Comparison of ENCODE assay signal across 26 mouse cellular contexts in the genomic region with DNA sequence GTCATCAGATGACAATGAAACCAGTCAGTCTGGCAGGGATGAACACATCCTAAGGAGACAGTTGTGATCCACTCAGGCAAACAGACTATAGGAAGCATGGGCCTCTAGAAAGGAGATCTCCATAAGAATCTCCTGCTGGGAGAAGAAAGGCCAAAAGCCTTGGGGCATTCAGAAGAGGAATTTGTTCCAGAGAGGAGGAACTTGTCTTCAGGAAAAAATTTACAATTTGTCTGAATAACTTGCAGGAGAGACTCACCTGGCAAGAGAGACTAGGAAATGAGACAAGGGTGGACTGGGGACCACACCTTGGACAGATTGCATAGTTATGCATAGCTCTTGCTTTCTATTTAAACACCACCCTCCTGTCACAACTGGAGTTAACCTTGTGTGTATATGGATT. TPM values are rescaled to one million over a fixed set of nuclear protein-coding genes. Genes with fewer than 3 reads are reported as not detected.
"Had no signal": no experiment of that assay in that cellular context is flagged by ENCODE, and none has a peak within 500 bp of the region (broad histone marks: within the 10 kb centered on the region; RNA-seq: fewer than 3 reads in every experiment).

No protein-coding gene starts in this region.

- ATAC-seq: forebrain, embryonic 13.5 days; forebrain, embryonic 14.5 days; forebrain, embryonic 15.5 days; forebrain, embryonic 16.5 days; forebrain, postnatal 0 days had no signal

- H3K9me3 ChIP-seq: embryonic facial prominence, embryonic 10.5 days; embryonic facial prominence, embryonic 12.5 days; embryonic facial prominence, embryonic 13.5 days; embryonic facial prominence, embryonic 15.5 days; forebrain, embryonic 12.5 days; forebrain, embryonic 13.5 days; forebrain, embryonic 15.5 days; heart, embryonic 10.5 days had no signal

- H3K36me3 ChIP-seq: embryonic facial prominence, embryonic 10.5 days; embryonic facial prominence, embryonic 12.5 days; embryonic facial prominence, embryonic 13.5 days; embryonic facial prominence, embryonic 15.5 days; forebrain, embryonic 12.5 days; forebrain, embryonic 15.5 days; heart, embryonic 10.5 days had no signal

- H3K27ac ChIP-seq: embryonic facial prominence, embryonic 10.5 days; embryonic facial prominence, embryonic 12.5 days; embryonic facial prominence, embryonic 13.5 days; embryonic facial prominence, embryonic 15.5 days; forebrain, embryonic 12.5 days; forebrain, embryonic 13.5 days; forebrain, embryonic 15.5 days; gastrocnemius, adult 2 months; heart, adult 2 months; heart, embryonic 10.5 days had no signal

- DNase-seq: cerebellum, adult 9-11 months; cerebellum, postnatal 10 days; cerebellum, postnatal 14 days; cerebellum, postnatal 25 days; cerebellum, postnatal 36 days; forebrain, postnatal 0 days; gastrocnemius, adult 2 months; gastrocnemius, postnatal 10 days; gastrocnemius, postnatal 14 days; gastrocnemius, postnatal 25 days; gastrocnemius, postnatal 36 days; heart, adult 11 months; heart, adult 18-20 months; heart, adult 2 months had no signal

- H3K4me2 ChIP-seq: embryonic facial prominence, embryonic 12.5 days; embryonic facial prominence, embryonic 13.5 days; embryonic facial prominence, embryonic 15.5 days; forebrain, embryonic 12.5 days; forebrain, embryonic 13.5 days; forebrain, embryonic 15.5 days; heart, embryonic 11.5 days had no signal

- H3K9ac ChIP-seq: embryonic facial prominence, embryonic 12.5 days; embryonic facial prominence, embryonic 13.5 days; embryonic facial prominence, embryonic 15.5 days; forebrain, embryonic 12.5 days; forebrain, embryonic 13.5 days; forebrain, embryonic 15.5 days; forebrain, postnatal 0 days had no signal

- H3K27me3 ChIP-seq: embryonic facial prominence, embryonic 12.5 days; embryonic facial prominence, embryonic 13.5 days; embryonic facial prominence, embryonic 15.5 days; forebrain, embryonic 13.5 days; forebrain, embryonic 15.5 days had no signal

- H3K4me1 ChIP-seq: embryonic facial prominence, embryonic 10.5 days; embryonic facial prominence, embryonic 12.5 days; embryonic facial prominence, embryonic 13.5 days; embryonic facial prominence, embryonic 15.5 days; forebrain, embryonic 12.5 days; forebrain, embryonic 13.5 days; forebrain, embryonic 15.5 days; heart, embryonic 10.5 days had no signal

- H3K4me3 ChIP-seq: embryonic facial prominence, embryonic 10.5 days; embryonic facial prominence, embryonic 12.5 days; embryonic facial prominence, embryonic 13.5 days; embryonic facial prominence, embryonic 15.5 days; erythroblast, embryonic 14.5 days; forebrain, embryonic 12.5 days; forebrain, embryonic 13.5 days; forebrain, embryonic 15.5 days; gastrocnemius, adult 2 months; heart, adult 2 months; heart, embryonic 10.5 days had no signal

RNA-seq across cellular contexts. Expression of a gene that starts 6.7 kb away (rescaled TPM):
- polyA plus RNA-seq: erythroblast, embryonic 14.5 days had no signal
